Mouse (Mus musculus): ENCODE measurements around the gene Crisp3. TPM values are rescaled to one million over a fixed set of nuclear protein-coding genes. Genes with fewer than 3 reads are reported as not detected.
"Not testable (repeated sequence)": the region's sequence is repeated elsewhere in the genome, so short reads cannot be mapped to it uniquely, and the experiment has no call there.

Gene Crisp3
- total RNA-seq (2021) = not detected
- long read RNA-seq, experiment 1 = 0 reads
- long read RNA-seq, experiment 2 = 0 reads

GRCm38 (mm10) chr17:40242135-40242534 is at the start of gene Crisp3:
Gene Crisp3, minus strand, starts transcription at chr17:40242288.
- intact Hi-C loops (cut with DNase I; ENCODE audit: low total_unique reads) = no loop called here
- DNase-seq = no peak

GRCm38 (mm10) chr17:40285435-40285834 is 43.3 kb upstream of the Crisp3 start:
- DNase-seq = no peak

GRCm38 (mm10) chr17:40275519-40275918 is 33.4 kb upstream of the Crisp3 start:
- no peak for DNase-seq
- intact Hi-C loops (cut with DNase I; ENCODE audit: low total_unique reads) = no loop called here

More at GRCm38 (mm10) chr17:40285435-40285834, 43.3 kb upstream of the Crisp3 start:
- intact Hi-C loops (cut with DNase I; ENCODE audit: low total_unique reads) = no loop called here

- no peak for DNase-seq
- intact Hi-C loops (cut with DNase I; ENCODE audit: low total_unique reads) = no loop called here
Observed at GRCm38 (mm10) chr17:40274906-40275470, 32.9 kb upstream of the Crisp3 start.

- DNase-seq = no peak
- intact Hi-C loops (cut with DNase I; ENCODE audit: low total_unique reads) = no loop called here
Observed at GRCm38 (mm10) chr17:40252487-40252886, 10.4 kb upstream of the Crisp3 start.

GRCm38 (mm10) chr17:40208540-40208939 is 33.5 kb downstream of the Crisp3 start, which contains the start of gene Pgk2:
Gene Pgk2, minus strand, starts transcription at chr17:40208640.
- DNase-seq = no peak
- intact Hi-C loops (cut with DNase I; ENCODE audit: low total_unique reads) = no loop called here

- intact Hi-C loops (cut with DNase I; ENCODE audit: low total_unique reads); DNase-seq: not testable (repeated sequence)
Observed at GRCm38 (mm10) chr17:40201803-40202202, 40.3 kb downstream of the Crisp3 start.

- intact Hi-C loops (cut with DNase I; ENCODE audit: low total_unique reads); DNase-seq: not testable (repeated sequence)
Observed at GRCm38 (mm10) chr17:40190192-40190591, 51.9 kb downstream of the Crisp3 start.

Other genes starting within 250 kb of the Crisp3 start
- gene AC192777.2, start 146.8 kb downstream of the Crisp3 start, total RNA-seq (2021) = not detected
- gene Pgk2, start 33.6 kb downstream of the Crisp3 start, total RNA-seq (2021) = not detected
- gene Crisp1, start 76.9 kb upstream of the Crisp3 start, total RNA-seq (2021) = not detected